Comparison of ENCODE assay signal across 20 mouse cellular contexts in the genomic region with DNA sequence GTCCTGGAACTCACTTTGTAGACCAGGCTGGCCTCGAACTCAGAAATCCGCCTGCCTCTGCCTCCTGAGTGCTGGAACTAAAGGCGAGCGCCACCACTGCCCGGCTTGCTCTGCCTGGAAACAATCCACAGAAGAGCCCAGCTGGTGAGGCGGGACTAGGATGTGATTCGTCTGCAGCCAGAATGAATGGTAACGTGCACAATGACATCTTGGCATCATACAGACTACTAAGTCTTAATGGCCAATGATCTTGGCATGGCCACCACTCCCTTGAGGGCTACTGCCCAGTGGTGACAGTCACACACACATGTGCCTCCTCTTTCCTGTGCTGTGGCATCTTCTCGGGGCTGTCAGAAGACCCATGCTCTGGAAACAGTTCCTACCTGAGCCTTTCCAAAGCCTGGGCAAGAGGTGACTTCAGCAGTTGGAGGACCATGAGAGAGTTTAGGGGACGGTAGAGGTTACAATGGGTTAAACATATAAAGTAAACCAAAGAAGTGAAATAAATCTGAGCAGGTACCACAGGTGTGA. TPM values are rescaled to one million over a fixed set of nuclear protein-coding genes. Genes with fewer than 3 reads are reported as not detected.
DNase-seq lines count a peak whose midpoint lies in the region; ATAC-seq and TF ChIP-seq lines count a peak whose summit lies in the region.
"Had no signal": no experiment of that assay in that cellular context is flagged by ENCODE, and none has a peak within 500 bp of the region (broad histone marks: within the 10 kb centered on the region; RNA-seq: fewer than 3 reads in every experiment).

No protein-coding gene starts in this region.

- H3K4me3 ChIP-seq in heart, embryonic 13.5 days: no peak overlapping the region
- H3K4me3 ChIP-seq in liver, embryonic 11.5 days (ENCODE audit: low read depth, low read length): no peak overlapping the region
- H3K4me3 ChIP-seq in liver, postnatal 0 days (ENCODE audit: low read depth, low read length): no peak overlapping the region
- no peak overlapping the region for H3K4me3 ChIP-seq in stomach, embryonic 16.5 days (replicated peaks; ENCODE audit: low read length)
- H3K4me3 ChIP-seq: forebrain, embryonic 10.5 days; hindbrain, embryonic 15.5 days; lung, embryonic 15.5 days; megakaryocyte, embryonic 14.5 days; midbrain, embryonic 13.5 days had no signal

- H3K9me3 ChIP-seq in heart, embryonic 13.5 days: no peaks in the 10 kb centered on the region
- H3K9me3 ChIP-seq in liver, embryonic 11.5 days (ENCODE audit: control insufficient read depth, low read length): no peaks in the 10 kb centered on the region
- H3K9me3 ChIP-seq in liver, postnatal 0 days (ENCODE audit: low read length): no peaks in the 10 kb centered on the region
- H3K9me3 ChIP-seq in stomach, embryonic 16.5 days (replicated peaks; ENCODE audit: control insufficient read depth, low read length): no peaks in the 10 kb centered on the region
- H3K9me3 ChIP-seq: forebrain, embryonic 10.5 days; hindbrain, embryonic 15.5 days; lung, embryonic 15.5 days; megakaryocyte, embryonic 14.5 days; midbrain, embryonic 13.5 days had no signal

- peak overlapping the region; percentile 95 for H3K27ac ChIP-seq in heart, embryonic 13.5 days (replicated peaks)
- H3K27ac ChIP-seq in liver, embryonic 11.5 days (ENCODE audit: low read depth, low read length): no peak overlapping the region
- H3K27ac ChIP-seq in liver, postnatal 0 days (ENCODE audit: low read depth): no peak overlapping the region
- H3K27ac ChIP-seq in stomach, embryonic 16.5 days (ENCODE audit: low read length): peak overlapping the region; percentile 98; the same call in 1 of the 2 replicates
- H3K27ac ChIP-seq: forebrain, embryonic 10.5 days; hindbrain, embryonic 15.5 days; kidney, postnatal 0 days; liver, embryonic 14.5 days; midbrain, embryonic 13.5 days had no signal

- ATAC-seq in heart, embryonic 13.5 days (ENCODE audit: extremely low read depth, insufficient number of reproducible peaks, low FRiP score, low TSS enrichment): no peak
- no peak for ATAC-seq in liver, embryonic 11.5 days (replicated peaks; ENCODE audit: low FRiP score)
- ATAC-seq in liver, postnatal 0 days: no peak
- ATAC-seq in stomach, embryonic 16.5 days (ENCODE audit: insufficient read depth, low FRiP score): no peak
- ATAC-seq: midbrain, embryonic 13.5 days had no signal

- intact Hi-C loops in heart, postnatal 36 days (cut with DNase I): no loop called here

- H3K9ac ChIP-seq in heart, embryonic 13.5 days: no peak overlapping the region
- H3K9ac ChIP-seq in liver, embryonic 11.5 days (ENCODE audit: low read depth, low read length): no peak overlapping the region
- no peak overlapping the region for H3K9ac ChIP-seq in liver, postnatal 0 days (replicated peaks)
- H3K9ac ChIP-seq in stomach, embryonic 16.5 days (ENCODE audit: low read length): no peak overlapping the region
- H3K9ac ChIP-seq: hindbrain, embryonic 15.5 days; liver, embryonic 14.5 days; lung, embryonic 15.5 days; midbrain, embryonic 13.5 days had no signal

- DNase-seq in cerebellum, adult 9-11 months: peak; percentile 53
- DNase-seq in cerebellum, adult 8-10 months: no peak
- no peak for DNase-seq in heart, postnatal 36 days
- peak; percentile 24 for DNase-seq in liver, embryonic 11.5 days (ENCODE audit: low spot score)
- DNase-seq in liver, postnatal 0 days: no peak
- DNase-seq in embryo, embryonic 9.5 days (ENCODE audit: extremely low spot score): no peak
- DNase-seq: gastrocnemius, postnatal 36 days; kidney, adult 2 months; layer of hippocampus, adult 9-11 months; lung, postnatal 36 days; thymus, adult 18-20 months had no signal

- TF ChIP-seq EP300 in liver, postnatal 0 days (IDR thresholded peaks at IDR 0.05; ENCODE audit: low read depth): no peak

- H3K27me3 ChIP-seq in heart, embryonic 13.5 days (replicated peaks): no peaks in the 10 kb centered on the region
- H3K27me3 ChIP-seq in liver, embryonic 11.5 days (replicated peaks; ENCODE audit: control insufficient read depth, insufficient read depth, low read length): no peaks in the 10 kb centered on the region
- no peaks in the 10 kb centered on the region for H3K27me3 ChIP-seq in liver, postnatal 0 days (ENCODE audit: insufficient read depth, low read length)
- H3K27me3 ChIP-seq in stomach, embryonic 16.5 days (ENCODE audit: control insufficient read depth, insufficient read depth, low read length): no peaks in the 10 kb centered on the region
- H3K27me3 ChIP-seq: hindbrain, embryonic 15.5 days; lung, embryonic 15.5 days; megakaryocyte, embryonic 14.5 days; midbrain, embryonic 13.5 days had no signal

- H3K36me3 ChIP-seq in heart, embryonic 13.5 days: peaks cover 57% of the 10 kb centered on the region
- peaks cover 28% of the 10 kb centered on the region for H3K36me3 ChIP-seq in liver, embryonic 11.5 days (ENCODE audit: control insufficient read depth, insufficient read depth, low read length)
- H3K36me3 ChIP-seq in liver, postnatal 0 days (replicated peaks; ENCODE audit: insufficient read depth, low read length): peaks cover 56% of the 10 kb centered on the region
- H3K36me3 ChIP-seq in stomach, embryonic 16.5 days (ENCODE audit: control insufficient read depth, insufficient read depth, low read length): peaks cover 17% of the 10 kb centered on the region

- no peak for TF ChIP-seq CTCF in liver, postnatal 0 days (IDR thresholded peaks at IDR 0.05; ENCODE audit: low read depth)

- no peak overlapping the region for H3K4me2 ChIP-seq in heart, embryonic 13.5 days
- H3K4me2 ChIP-seq in liver, embryonic 11.5 days: no peak overlapping the region
- H3K4me2 ChIP-seq in liver, postnatal 0 days (ENCODE audit: low read depth, low read length): no peak overlapping the region
- H3K4me2 ChIP-seq in stomach, embryonic 16.5 days (ENCODE audit: low read depth, low read length): no peak overlapping the region
- H3K4me2 ChIP-seq: hindbrain, embryonic 15.5 days; lung, embryonic 15.5 days; midbrain, embryonic 13.5 days had no signal

- peaks cover 38% of the 10 kb centered on the region for H3K4me1 ChIP-seq in heart, embryonic 13.5 days
- peaks cover 14% of the 10 kb centered on the region for H3K4me1 ChIP-seq in liver, embryonic 11.5 days (replicated peaks; ENCODE audit: control insufficient read depth, insufficient read depth, low read length)
- peaks cover 18% of the 10 kb centered on the region for H3K4me1 ChIP-seq in liver, postnatal 0 days (ENCODE audit: insufficient read depth)
- peaks cover 33% of the 10 kb centered on the region for H3K4me1 ChIP-seq in stomach, embryonic 16.5 days (ENCODE audit: control insufficient read depth, insufficient read depth, low read length)

- 90% methylated on average over 10 of the region's 10 CpGs for WGBS in heart, embryonic 13.5 days
- WGBS in liver, embryonic 11.5 days: 87% methylated on average over 10 of the region's 10 CpGs
- WGBS in liver, postnatal 0 days (ENCODE audit: insufficient replicate concordance): 89% methylated on average over 10 of the region's 10 CpGs
- WGBS in stomach, embryonic 16.5 days: 89% methylated on average over 10 of the region's 10 CpGs

RNA-seq across cellular contexts. Expression of a gene that starts 1.4 kb away (rescaled TPM):
- 65.3 and 66.9 TPM in 2 replicates for polyA plus RNA-seq in heart, embryonic 13.5 days (2015; fragmentation: Nextera tagmentation; extraction: Ambion mirVana)
- 10 to 100 TPM; 28.1 to 33.0 TPM for total RNA-seq in heart, postnatal 36 days (2021)
- polyA plus RNA-seq in liver, embryonic 11.5 days (2014; fragmentation: Nextera tagmentation; extraction: Ambion mirVana): 1.3 and 1.5 TPM in 2 replicates
- 0.51 and 0.88 TPM in 2 replicates for polyA plus RNA-seq in liver, postnatal 0 days (2015; fragmentation: Nextera tagmentation; extraction: Ambion mirVana)
- polyA plus RNA-seq in stomach, embryonic 16.5 days (2015; fragmentation: Nextera tagmentation; extraction: Ambion mirVana): 26.6 and 27.1 TPM in 2 replicates

Comparison
In these comparisons a context has a peak if more than half of its experiments do, and no peak if none do; other contexts are left out.
1. DNase-seq: peak in cerebellum, adult 9-11 months (single experiment) and liver, embryonic 11.5 days (single experiment); none in cerebellum, adult 8-10 months (single experiment), heart, postnatal 36 days (0 of 2), liver, postnatal 0 days (single experiment) and embryo, embryonic 9.5 days (single experiment).
2. H3K27ac ChIP-seq: peak in heart, embryonic 13.5 days (single experiment) and stomach, embryonic 16.5 days (single experiment); none in liver, embryonic 11.5 days (single experiment) and liver, postnatal 0 days (single experiment).
3. RNA of a gene that starts 1.4 kb away (polyA plus RNA-seq): 65.3 to 66.9 TPM in heart, embryonic 13.5 days and 26.6 to 27.1 TPM in stomach, embryonic 16.5 days; 1.3 to 1.5 TPM in liver, embryonic 11.5 days and 0.51 to 0.88 TPM in liver, postnatal 0 days; every median in the first group is over 10 times any median in the second.